Mouse (Mus musculus) T-cell, adult 2 months (primary cell): ENCODE measurements around the gene Ntn1.

ENCODE experiments used
- DNase-seq: peaks from one replicate; pipeline ENCODE4 v3.0.0; 2022; ENCODE audit warnings: low spot score

The Ntn1 gene

GRCm38 (mm10) chr11:68190849-68191248 is 209.8 kb downstream of the Ntn1 start:
- no peak for DNase-seq

- no peak for DNase-seq
These were observed 211.9 kb downstream of the Ntn1 start for GRCm38 (mm10) chr11:68188695-68189201.

GRCm38 (mm10) chr11:68187242-68187641 is 213.4 kb downstream of the Ntn1 start:
- no peak for DNase-seq

GRCm38 (mm10) chr11:68185647-68186046 is 215.0 kb downstream of the Ntn1 start:
- no peak for DNase-seq

- no peak for DNase-seq
These were observed 223.2 kb downstream of the Ntn1 start for GRCm38 (mm10) chr11:68177415-68177814.

- DNase-seq: no peak
These were observed 224.1 kb downstream of the Ntn1 start for GRCm38 (mm10) chr11:68176550-68176949.

GRCm38 (mm10) chr11:68172648-68173045 is 228.0 kb downstream of the Ntn1 start:
- no peak for DNase-seq

GRCm38 (mm10) chr11:68171973-68172647 is 228.5 kb downstream of the Ntn1 start:
- no peak for DNase-seq

GRCm38 (mm10) chr11:68168427-68168826 is 232.2 kb downstream of the Ntn1 start:
- DNase-seq: no peak

- no peak for DNase-seq
These were observed 236.2 kb downstream of the Ntn1 start for GRCm38 (mm10) chr11:68164408-68164807.

- no peak for DNase-seq
These were observed 240.8 kb downstream of the Ntn1 start for GRCm38 (mm10) chr11:68159867-68160266.
